In genomic region chr17:44973489-44973888, GRCm38 (mm10) we compare ENCODE assay signal across 12 mouse cellular contexts.
DNase-seq lines count a peak whose midpoint lies in the region; ATAC-seq lines count a peak whose summit lies in the region.
"Had no signal": no experiment of that assay in that cellular context is flagged by ENCODE, and none has a peak within 500 bp of the region (broad histone marks: within the 10 kb centered on the region; RNA-seq: fewer than 3 reads in every experiment).

No protein-coding gene starts in this region.

- H3K36me3 ChIP-seq in midbrain, embryonic 14.5 days (ENCODE audit: control insufficient read depth, insufficient read depth, low read length) = no peaks in the 10 kb centered on the region
- no peaks in the 10 kb centered on the region for H3K36me3 ChIP-seq in midbrain, embryonic 10.5 days
- H3K36me3 ChIP-seq: embryonic facial prominence, embryonic 12.5 days; heart, embryonic 12.5 days; neural tube, embryonic 13.5 days; stomach, embryonic 15.5 days had no signal

- no peaks in the 10 kb centered on the region for H3K27me3 ChIP-seq in midbrain, embryonic 14.5 days (ENCODE audit: control insufficient read depth, insufficient read depth, low read length)
- H3K27me3 ChIP-seq in midbrain, embryonic 10.5 days (ENCODE audit: low read depth, poor library complexity, severe bottlenecking) = no peaks in the 10 kb centered on the region
- H3K27me3 ChIP-seq: embryonic facial prominence, embryonic 12.5 days; heart, embryonic 12.5 days; neural tube, embryonic 13.5 days; stomach, embryonic 15.5 days had no signal

- no peak overlapping the region for H3K27ac ChIP-seq in midbrain, embryonic 14.5 days (replicated peaks; ENCODE audit: low read depth, low read length)
- no peak overlapping the region for H3K27ac ChIP-seq in midbrain, embryonic 10.5 days (replicated peaks)
- H3K27ac ChIP-seq: embryonic facial prominence, embryonic 12.5 days; neural tube, embryonic 13.5 days; stomach, embryonic 15.5 days had no signal

- no peak overlapping the region for H3K4me3 ChIP-seq in midbrain, embryonic 14.5 days (replicated peaks; ENCODE audit: low read depth, low read length)
- no peak overlapping the region for H3K4me3 ChIP-seq in midbrain, embryonic 10.5 days
- H3K4me3 ChIP-seq: embryonic facial prominence, embryonic 12.5 days; heart, embryonic 12.5 days; neural tube, embryonic 13.5 days; stomach, embryonic 15.5 days had no signal

- no peak overlapping the region for H3K9ac ChIP-seq in midbrain, embryonic 14.5 days (replicated peaks; ENCODE audit: low read length)
- H3K9ac ChIP-seq: embryonic facial prominence, embryonic 12.5 days; heart, embryonic 12.5 days; neural tube, embryonic 13.5 days; stomach, embryonic 15.5 days had no signal

- ATAC-seq in midbrain, embryonic 14.5 days (ENCODE audit: low FRiP score, low TSS enrichment) = no peak

- WGBS in midbrain, embryonic 14.5 days = 54% methylated on average over 4 of the region's 4 CpGs
- 55% methylated on average over 4 of the region's 4 CpGs for whole genome bisulfite sequencing in midbrain, embryonic 10.5 days

- DNase-seq in cerebellum, postnatal 10 days = peak; percentile 12 to 31
- no peak for DNase-seq in cerebellum, postnatal 4 days (ENCODE audit: low spot score in 2 of 2)
- DNase-seq in midbrain, embryonic 14.5 days = peak; percentile 20
- no peak for DNase-seq in midbrain, embryonic 10.5 days (ENCODE audit: low spot score)
- peak; percentile 46 to 54 for DNase-seq in kidney, postnatal 25 days
- peak; percentile 9 for DNase-seq in thymus, postnatal 25 days
- no peak for DNase-seq in ovary, postnatal 10 days (ENCODE audit: low spot score)
- no peak for DNase-seq in testis, postnatal 10 days (ENCODE audit: low spot score)

- no peaks in the 10 kb centered on the region for H3K4me1 ChIP-seq in midbrain, embryonic 14.5 days (ENCODE audit: control insufficient read depth, insufficient read depth, low read length)
- peaks cover 6% of the 10 kb centered on the region; the same call in 1 of the 2 replicates for H3K4me1 ChIP-seq in midbrain, embryonic 10.5 days
- H3K4me1 ChIP-seq: neural tube, embryonic 13.5 days; stomach, embryonic 15.5 days had no signal

- H3K9me3 ChIP-seq in midbrain, embryonic 14.5 days (ENCODE audit: control insufficient read depth, low read length) = no peaks in the 10 kb centered on the region
- no peaks in the 10 kb centered on the region for H3K9me3 ChIP-seq in midbrain, embryonic 10.5 days (replicated peaks)
- H3K9me3 ChIP-seq: embryonic facial prominence, embryonic 12.5 days; heart, embryonic 12.5 days; neural tube, embryonic 13.5 days; stomach, embryonic 15.5 days had no signal

- no peak overlapping the region for H3K4me2 ChIP-seq in midbrain, embryonic 14.5 days (ENCODE audit: low read length)
- H3K4me2 ChIP-seq: embryonic facial prominence, embryonic 12.5 days; heart, embryonic 12.5 days; neural tube, embryonic 13.5 days; stomach, embryonic 15.5 days had no signal

Comparison
In these comparisons a context has a peak if more than half of its experiments do, and no peak if none do; other contexts are left out.
1. DNase-seq: peak in cerebellum, postnatal 10 days (2 of 2), midbrain, embryonic 14.5 days (single experiment), kidney, postnatal 25 days (2 of 2) and thymus, postnatal 25 days (single experiment); none in cerebellum, postnatal 4 days (0 of 2), midbrain, embryonic 10.5 days (single experiment), ovary, postnatal 10 days (single experiment) and testis, postnatal 10 days (single experiment).